Mouse (Mus musculus): ENCODE data around the gene Ppara. TPM values are rescaled to one million over a fixed set of nuclear protein-coding genes. Genes with fewer than 3 reads are reported as not detected.

The Ppara gene
- polyA plus RNA-seq, 1 experiment from 2014 or later = 0.88 TPM

- Histone ChIP-seq H3K27me3 (ENCODE audit: insufficient read depth, poor library complexity, severe bottlenecking) (peaks cover 40% of the 10 kb centered on the region), H3K27ac (no peak overlapping the region), H3K9me3 (no peaks in the 10 kb centered on the region), H3K4me3 (no peak overlapping the region), H3K36me3 (peaks cover 2% of the 10 kb centered on the region; the same call in 1 of the 2 replicates), H3K4me1 (peaks cover 6% of the 10 kb centered on the region)
- DNase-seq (ENCODE audit: low spot score) = no peak
- WGBS = 86% methylated on average over 11 of the region's 11 CpGs
These were observed 27.8 kb upstream of the Ppara start for GRCm38 (mm10) chr15:85707017-85707416.

GRCm38 (mm10) chr15:85707458-85708030, 27.2 kb upstream of the Ppara start:
- Histone ChIP-seq H3K36me3 (peaks cover under 1% of the 10 kb centered on the region; the same call in 1 of the 2 replicates), H3K4me3 (no peak overlapping the region), H3K4me1 (peaks cover 6% of the 10 kb centered on the region), H3K27ac (no peak overlapping the region), H3K27me3 (ENCODE audit: insufficient read depth, poor library complexity, severe bottlenecking) (peaks cover 37% of the 10 kb centered on the region), H3K9me3 (no peaks in the 10 kb centered on the region)
- 85% methylated on average over 7 of the region's 7 CpGs for WGBS
- no peak for DNase-seq (ENCODE audit: low spot score)

DNA sequence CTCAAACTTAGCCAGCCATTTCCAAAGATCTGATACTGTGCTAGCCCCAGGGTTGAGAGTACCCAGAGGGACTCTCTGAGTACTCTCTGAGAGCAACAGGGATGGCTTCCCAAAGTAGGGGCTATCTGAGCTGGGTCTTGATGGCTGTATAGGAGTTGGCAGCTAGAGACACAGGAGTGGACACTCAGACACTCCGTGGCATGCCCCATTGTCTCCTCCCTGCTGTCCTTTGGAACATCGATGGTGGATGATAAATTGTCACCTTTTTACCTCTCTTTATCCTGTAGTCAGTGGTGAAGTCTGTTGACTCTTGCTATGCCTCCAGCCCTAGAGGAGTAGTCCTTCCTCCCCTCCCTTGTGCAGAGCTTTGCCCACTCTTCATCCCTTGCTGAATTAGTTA, 26.6 kb upstream of the Ppara start:
- no peaks in the 10 kb centered on the region for H3K9me3 ChIP-seq
- no peak for DNase-seq (ENCODE audit: low spot score)
- H3K27ac ChIP-seq = no peak overlapping the region
- H3K27me3 ChIP-seq (ENCODE audit: insufficient read depth, poor library complexity, severe bottlenecking) = peaks cover 30% of the 10 kb centered on the region; the same call in 1 of the 2 replicates
- peaks cover 6% of the 10 kb centered on the region for H3K4me1 ChIP-seq
- 81% methylated on average over 2 of the region's 2 CpGs for WGBS
- H3K4me3 ChIP-seq = no peak overlapping the region
- H3K36me3 ChIP-seq = no peaks in the 10 kb centered on the region

- no peaks in the 10 kb centered on the region for H3K36me3 ChIP-seq
- peaks cover 28% of the 10 kb centered on the region; the same call in 1 of the 2 replicates for H3K27me3 ChIP-seq (ENCODE audit: insufficient read depth, poor library complexity, severe bottlenecking)
- H3K9me3 ChIP-seq = no peaks in the 10 kb centered on the region
- no peak for DNase-seq (ENCODE audit: low spot score)
- H3K27ac ChIP-seq = no peak overlapping the region
- peaks cover 6% of the 10 kb centered on the region for H3K4me1 ChIP-seq
- 82% methylated on average over 4 of the region's 4 CpGs for WGBS
- no peak overlapping the region for H3K4me3 ChIP-seq
These were observed 25.9 kb upstream of the Ppara start for GRCm38 (mm10) chr15:85708843-85709242.

DNA sequence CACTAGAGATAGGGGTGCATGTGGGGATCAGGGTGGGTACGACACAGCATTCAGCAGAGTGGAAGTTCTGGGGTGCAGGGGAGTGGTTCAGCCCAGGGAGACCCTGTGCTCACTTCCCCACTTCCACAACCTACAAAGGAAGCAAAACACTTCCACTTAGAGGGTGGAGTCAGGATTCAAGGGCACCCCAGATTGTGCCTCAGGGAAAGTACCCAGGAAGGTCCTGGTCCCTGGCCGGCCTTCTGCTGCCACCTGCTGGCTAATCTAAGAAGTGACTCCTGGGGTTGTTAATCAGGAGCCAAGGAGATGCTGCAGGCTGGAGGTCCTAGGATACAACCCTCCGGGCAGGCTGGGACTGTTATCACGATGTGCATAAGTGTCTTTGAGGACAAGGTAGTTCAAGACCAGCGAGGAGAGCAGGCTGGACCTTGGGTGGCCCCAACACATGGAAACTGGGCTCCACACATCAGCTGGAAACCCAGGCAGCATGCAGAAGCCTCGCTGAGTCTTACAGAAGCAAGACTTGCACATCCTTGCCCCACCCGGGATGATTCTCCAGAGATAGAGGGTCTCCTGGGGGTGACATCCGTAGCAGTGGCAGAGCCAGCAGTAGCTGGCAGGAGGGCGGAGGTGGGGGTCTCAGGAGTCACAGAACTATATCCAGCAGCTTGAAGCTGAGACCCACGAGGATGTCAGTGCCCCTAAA, 25.4 kb upstream of the Ppara start:
- DNase-seq (ENCODE audit: low spot score) = peak; percentile 82
- no peaks in the 10 kb centered on the region for H3K36me3 ChIP-seq
- no peak overlapping the region for H3K27ac ChIP-seq
- peaks cover 6% of the 10 kb centered on the region for H3K4me1 ChIP-seq
- H3K4me3 ChIP-seq = no peak overlapping the region
- H3K9me3 ChIP-seq = no peaks in the 10 kb centered on the region
- H3K27me3 ChIP-seq (ENCODE audit: insufficient read depth, poor library complexity, severe bottlenecking) = peaks cover 23% of the 10 kb centered on the region; the same call in 1 of the 2 replicates
- WGBS = 35% methylated on average over 10 of the region's 10 CpGs

DNA sequence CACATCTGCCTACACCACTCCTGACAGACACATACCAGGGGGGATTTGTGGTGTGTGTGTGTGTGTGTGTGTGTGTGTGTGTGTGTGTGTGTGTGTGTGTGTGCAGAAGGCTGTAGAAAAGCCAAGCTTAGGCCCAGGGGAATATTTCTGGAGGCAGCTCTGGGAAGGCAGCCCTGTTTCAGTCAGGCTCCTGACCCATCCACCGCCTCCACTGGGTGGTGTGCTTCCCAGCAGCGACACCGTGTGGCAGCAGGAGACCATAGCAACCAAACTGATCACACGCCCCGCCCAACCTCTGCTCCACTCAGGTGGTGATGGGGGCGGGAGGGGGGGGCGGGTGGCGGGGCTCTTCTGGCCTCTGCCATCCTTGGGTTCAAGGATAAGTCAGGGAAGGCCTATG, 24.6 kb upstream of the Ppara start:
- Histone ChIP-seq H3K9me3 (no peaks in the 10 kb centered on the region), H3K4me1 (peaks cover 6% of the 10 kb centered on the region), H3K36me3 (no peaks in the 10 kb centered on the region), H3K27ac (no peak overlapping the region), H3K4me3 (no peak overlapping the region), H3K27me3 (ENCODE audit: insufficient read depth, poor library complexity, severe bottlenecking) (peaks cover 16% of the 10 kb centered on the region; the same call in 1 of the 2 replicates)
- peak; percentile 83 for DNase-seq (ENCODE audit: low spot score)
- WGBS = 2% methylated on average over 7 of the region's 8 CpGs

DNA sequence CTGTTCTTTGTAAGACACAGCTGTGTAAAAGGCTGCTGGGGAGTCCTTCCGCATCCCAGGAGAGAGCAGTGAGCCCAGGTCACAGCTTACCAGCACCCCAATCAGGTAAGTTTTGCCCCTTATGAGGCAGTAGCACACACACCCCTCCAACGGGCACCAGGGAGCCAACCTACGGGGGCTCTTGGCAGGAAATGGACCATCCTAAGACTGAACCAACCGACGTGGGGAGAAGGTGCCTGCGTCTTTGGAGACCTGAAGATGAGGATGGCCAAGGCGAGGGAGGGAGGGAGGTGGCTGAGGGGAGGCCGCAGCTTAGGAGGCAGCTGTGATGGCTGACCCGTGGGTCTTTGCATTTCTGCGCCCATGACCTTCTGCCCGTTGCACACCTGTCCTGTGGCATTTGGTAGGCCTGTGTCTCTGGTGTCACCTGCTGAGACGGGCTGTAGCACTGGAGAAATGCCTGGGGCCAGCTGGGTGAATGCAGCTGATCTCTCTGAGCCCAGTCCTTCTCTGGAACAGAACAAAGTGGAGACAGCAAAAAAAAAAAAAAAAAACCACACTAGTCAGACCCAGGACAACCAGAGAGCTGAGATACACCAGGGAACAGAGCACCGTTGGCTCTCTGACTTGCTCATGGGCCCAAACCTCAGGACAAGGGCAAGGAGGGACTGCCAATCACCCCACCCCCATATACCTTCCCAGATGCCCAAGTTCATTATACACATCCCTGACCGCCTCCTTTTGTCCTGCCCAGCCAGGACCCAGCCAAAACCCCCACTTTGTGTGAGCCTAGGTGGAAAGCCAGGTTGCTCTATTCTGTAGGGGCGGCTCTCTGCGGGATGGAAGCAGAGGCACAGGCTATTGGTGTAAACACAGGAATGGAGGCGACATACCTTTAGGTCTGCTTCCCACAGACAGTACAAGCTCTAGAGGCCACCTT, 23.9 kb upstream of the Ppara start:
- Histone ChIP-seq H3K27me3 (ENCODE audit: insufficient read depth, poor library complexity, severe bottlenecking) (peaks cover 14% of the 10 kb centered on the region; the same call in 1 of the 2 replicates), H3K9me3 (no peaks in the 10 kb centered on the region), H3K36me3 (no peaks in the 10 kb centered on the region), H3K27ac (no peak overlapping the region), H3K4me1 (peaks cover 6% of the 10 kb centered on the region), H3K4me3 (no peak overlapping the region)
- DNase-seq (ENCODE audit: low spot score) = no peak
- WGBS = 70% methylated on average over 17 of the region's 17 CpGs

DNA sequence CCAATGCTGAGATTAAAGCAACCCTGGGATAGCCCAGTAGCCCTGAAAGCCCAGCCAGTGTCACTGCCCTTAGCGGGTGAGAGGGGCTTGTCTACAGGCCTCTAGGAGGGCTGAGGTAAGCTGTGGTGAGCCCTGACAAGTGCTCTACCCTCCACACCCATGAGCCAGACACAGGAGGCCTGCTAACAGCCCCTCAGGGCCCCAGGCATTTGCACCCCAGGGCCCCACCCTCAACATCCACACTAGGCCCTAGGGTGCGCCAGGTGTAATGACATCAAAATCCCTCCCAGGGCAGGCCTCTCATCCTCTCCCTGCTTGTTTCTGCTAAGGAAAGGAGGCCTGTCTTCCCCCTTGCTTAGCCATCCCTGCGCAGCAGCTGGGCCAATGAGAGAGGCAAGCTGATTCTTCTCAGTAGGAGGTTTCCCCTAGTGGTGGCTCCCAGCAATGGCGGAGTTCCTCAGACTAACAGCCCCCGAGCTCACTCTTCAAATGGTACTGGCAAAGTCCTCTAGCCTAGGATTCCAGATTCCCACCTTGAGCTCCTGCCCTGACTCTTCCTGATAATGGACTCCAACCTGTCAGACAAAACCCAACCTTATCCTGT, 22.1 kb upstream of the Ppara start:
- no peak for DNase-seq (ENCODE audit: low spot score)
- H3K4me3 ChIP-seq = no peak overlapping the region
- peaks cover 21% of the 10 kb centered on the region; the same call in 1 of the 2 replicates for H3K27me3 ChIP-seq (ENCODE audit: insufficient read depth, poor library complexity, severe bottlenecking)
- WGBS = 39% methylated on average over 5 of the region's 5 CpGs
- peaks cover 4% of the 10 kb centered on the region; the same call in 1 of the 2 replicates for H3K4me1 ChIP-seq
- no peaks in the 10 kb centered on the region for H3K36me3 ChIP-seq
- no peak overlapping the region for H3K27ac ChIP-seq
- no peaks in the 10 kb centered on the region for H3K9me3 ChIP-seq

- no peak overlapping the region for H3K27ac ChIP-seq
- H3K4me1 ChIP-seq = peaks cover 4% of the 10 kb centered on the region; the same call in 1 of the 2 replicates
- no peaks in the 10 kb centered on the region for H3K9me3 ChIP-seq
- H3K4me3 ChIP-seq = no peak overlapping the region
- H3K27me3 ChIP-seq (ENCODE audit: insufficient read depth, poor library complexity, severe bottlenecking) = peaks cover 27% of the 10 kb centered on the region; the same call in 1 of the 2 replicates
- 90% methylated on average over 9 of the region's 9 CpGs for WGBS
- H3K36me3 ChIP-seq = no peaks in the 10 kb centered on the region
- DNase-seq (ENCODE audit: low spot score) = no peak
These were observed 21.4 kb upstream of the Ppara start for GRCm38 (mm10) chr15:85713417-85713816.

DNA sequence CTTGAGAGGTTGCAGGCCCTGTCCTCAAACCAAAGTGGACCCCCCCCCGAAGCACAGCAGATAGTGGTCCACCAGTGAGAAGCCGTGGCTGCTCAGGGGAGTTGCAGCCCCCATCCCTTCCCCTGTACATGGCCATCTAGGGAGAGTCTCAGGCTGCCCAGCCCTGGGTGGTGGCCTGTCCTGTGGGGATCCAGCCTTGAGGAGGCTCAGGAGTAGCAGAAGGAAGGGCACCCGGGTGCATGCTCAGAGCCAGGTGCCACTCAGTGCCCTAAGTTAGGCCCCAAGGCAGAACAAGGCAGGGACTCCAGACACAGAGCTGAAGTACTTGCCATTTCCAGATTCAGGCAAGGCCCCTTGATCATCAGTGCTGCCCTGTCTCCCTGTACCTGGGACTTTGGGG, 19.7 kb upstream of the Ppara start:
- Histone ChIP-seq H3K4me3 (no peak overlapping the region), H3K36me3 (no peaks in the 10 kb centered on the region), H3K27me3 (ENCODE audit: insufficient read depth, poor library complexity, severe bottlenecking) (peaks cover 40% of the 10 kb centered on the region; the same call in 1 of the 2 replicates), H3K27ac (no peak overlapping the region), H3K9me3 (no peaks in the 10 kb centered on the region), H3K4me1 (peaks cover 7% of the 10 kb centered on the region; the same call in 1 of the 2 replicates)
- DNase-seq (ENCODE audit: low spot score) = no peak
- WGBS = 78% methylated on average over 3 of the region's 3 CpGs

- peak; percentile 89 for DNase-seq (ENCODE audit: low spot score)
- H3K36me3 ChIP-seq = no peaks in the 10 kb centered on the region
- H3K4me3 ChIP-seq = no peak overlapping the region
- no peaks in the 10 kb centered on the region for H3K9me3 ChIP-seq
- H3K27ac ChIP-seq = no peak overlapping the region
- WGBS = 6% methylated on average over 7 of the region's 7 CpGs
- H3K4me1 ChIP-seq = peaks cover 12% of the 10 kb centered on the region; the same call in 1 of the 2 replicates
- H3K27me3 ChIP-seq (ENCODE audit: insufficient read depth, poor library complexity, severe bottlenecking) = peaks cover 46% of the 10 kb centered on the region; the same call in 1 of the 2 replicates
These were observed 18.7 kb upstream of the Ppara start for GRCm38 (mm10) chr15:85716045-85716444.

DNA sequence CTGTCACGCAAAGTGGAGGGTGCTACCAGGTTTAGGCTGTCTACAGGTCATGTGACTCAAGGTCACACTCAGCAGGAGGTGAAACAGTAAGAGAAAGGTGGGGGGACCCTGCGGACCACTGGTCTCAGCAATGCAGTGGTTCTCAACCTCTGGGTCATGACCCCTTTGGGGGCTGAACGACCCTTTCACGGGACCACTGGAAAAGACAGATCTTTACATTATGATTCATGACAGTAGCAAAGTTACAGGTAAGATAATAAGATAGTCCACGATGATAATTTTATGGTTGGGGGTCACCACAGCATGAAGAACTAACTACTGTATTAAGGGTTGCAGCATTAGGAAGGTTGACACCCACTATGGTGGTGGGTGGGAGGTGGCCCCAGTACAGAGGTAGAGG, 18.2 kb upstream of the Ppara start:
- Histone ChIP-seq H3K4me3 (no peak overlapping the region), H3K9me3 (no peaks in the 10 kb centered on the region), H3K27me3 (ENCODE audit: insufficient read depth, poor library complexity, severe bottlenecking) (peaks cover 45% of the 10 kb centered on the region; the same call in 1 of the 2 replicates), H3K27ac (no peak overlapping the region), H3K36me3 (no peaks in the 10 kb centered on the region), H3K4me1 (peaks cover 12% of the 10 kb centered on the region; the same call in 1 of the 2 replicates)
- WGBS = 75% methylated on average over 5 of the region's 5 CpGs
- no peak for DNase-seq (ENCODE audit: low spot score)
